Comparison of ENCODE assay signal across 11 mouse cellular contexts in the genomic region with DNA sequence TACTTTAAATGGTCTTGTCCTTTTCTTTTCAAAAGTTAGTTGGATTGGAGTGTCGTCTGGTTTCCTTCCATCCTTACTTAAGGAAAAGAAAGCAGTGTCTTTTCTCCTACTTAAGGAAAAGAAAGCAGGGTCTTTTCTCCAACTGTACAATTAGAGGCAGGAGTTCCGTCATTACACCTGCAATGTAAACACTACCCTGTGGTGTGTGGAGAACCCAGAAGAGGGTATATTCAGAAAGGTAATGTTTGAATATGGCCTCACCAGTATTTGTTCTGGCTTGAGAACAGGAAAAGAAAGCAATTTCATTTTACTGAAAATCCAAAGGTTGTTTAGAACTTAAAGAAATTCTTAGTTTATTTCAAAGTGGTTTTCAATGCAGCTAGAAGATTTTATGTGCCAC.
"Had no signal": no experiment of that assay in that cellular context is flagged by ENCODE, and none has a peak within 500 bp of the region (broad histone marks: within the 10 kb centered on the region; RNA-seq: fewer than 3 reads in every experiment).

No protein-coding gene starts in this region.

- H3K9me3 ChIP-seq: kidney, embryonic 15.5 days had no signal

- H3K9ac ChIP-seq: kidney, embryonic 15.5 days; liver, embryonic 14.5 days; liver, postnatal 0 days had no signal

- H3K4me2 ChIP-seq: kidney, embryonic 15.5 days; liver, embryonic 11.5 days; midbrain, embryonic 11.5 days had no signal

- DNase-seq: kidney, postnatal 10 days; layer of hippocampus, postnatal 36 days; liver, postnatal 0 days; midbrain, embryonic 14.5 days; thymus, adult 18-20 months; thymus, postnatal 36 days had no signal

- ATAC-seq: liver, postnatal 0 days had no signal

- H3K27ac ChIP-seq: kidney, embryonic 15.5 days; left cerebral cortex, adult 2 months; liver, embryonic 14.5 days had no signal

- H3K27me3 ChIP-seq: kidney, embryonic 15.5 days had no signal

- H3K4me3 ChIP-seq: kidney, embryonic 15.5 days; left cerebral cortex, adult 2 months had no signal

- H3K4me1 ChIP-seq: kidney, embryonic 15.5 days had no signal

- H3K36me3 ChIP-seq: kidney, embryonic 15.5 days had no signal
